Mouse (Mus musculus) lung, postnatal 0 days (tissue): ENCODE results near the gene Nit1.
A peak's percentile ranks its signal among the peaks of the same experiment; 100 is the strongest.

Experiments
- CTCF ChIP-seq: IDR thresholded peaks from 2 replicates; pipeline ENCODE4 v1.5.1; 2016; ENCODE audit warnings: antibody characterized with exemption, mild to moderate bottlenecking
- EP300 ChIP-seq: IDR thresholded peaks from 2 replicates; pipeline ENCODE4 v1.6.1; 2016; ENCODE audit warnings: antibody characterized with exemption, mild to moderate bottlenecking, control low read depth

- TF ChIP-seq CTCF = peak; percentile 96
- TF ChIP-seq EP300 = no peak
Measured at GRCm38 (mm10) chr1:171361106-171362103, 16.0 kb upstream of the Nit1 start.
